Mouse (Mus musculus) T-cell, adult 66 days (primary cell): ENCODE results near the gene Pdgfc. TPM values are rescaled to one million over a fixed set of nuclear protein-coding genes. Genes with fewer than 3 reads are reported as not detected.

ENCODE experiments used
- total RNA-seq, 2 experiments: library from RNA; stranded (reverse); gene quantifications; 3 replicates in 1 of 2; 4 replicates in 1 of 2; pipeline ENCODE4 v1.2.4; 2023

The Pdgfc gene
- not detected for total RNA-seq

DNA sequence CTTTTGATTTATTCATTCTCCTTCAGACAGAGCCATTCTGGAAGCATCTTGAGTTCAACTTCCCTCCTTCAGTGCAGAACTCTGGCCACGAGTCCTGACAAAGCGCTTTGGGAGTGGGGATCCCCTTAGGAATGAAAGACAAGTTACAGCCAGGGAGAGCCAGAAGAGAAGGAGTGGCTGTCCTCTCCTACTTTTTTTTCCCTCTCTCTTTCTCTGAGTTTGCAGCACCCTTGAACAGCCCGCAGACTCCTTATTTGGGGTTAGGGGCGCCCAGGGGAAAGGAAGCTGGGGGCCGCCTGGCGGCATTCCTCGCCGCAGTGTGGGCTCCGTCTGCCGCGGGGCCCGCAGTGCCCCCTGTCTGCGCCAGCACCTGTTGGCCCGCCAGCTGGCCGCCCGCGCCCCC, at the start of gene Pdgfc:
Pdgfc (plus strand) TSS at position 266 of the 403 bp plus-strand sequence.

Other genes starting within 250 kb of the Pdgfc start
- not detected for gene Gria2, start 233.6 kb upstream of the Pdgfc start, total RNA-seq
- not detected for gene Glrb, start 122.8 kb upstream of the Pdgfc start, total RNA-seq